Mouse (Mus musculus) E14TG2a.4 (cell line): ENCODE results near the gene Agfg1.

Experiments
- CTCF ChIP-seq: conservative IDR thresholded peaks from 2 replicates; pipeline ENCODE4 v1.5.1; 2014; ENCODE audit warnings: low read length
- POU5F1 ChIP-seq: IDR thresholded peaks from 2 replicates; pipeline ENCODE4 v1.6.1; 2014; ENCODE audit warnings: low read length, borderline replicate concordance

- TF ChIP-seq CTCF (no peak), POU5F1 (no peak)
These were observed 16.4 kb downstream of the Agfg1 start for GRCm38 (mm10) chr1:82855729-82856128.
